In the genomic region with DNA sequence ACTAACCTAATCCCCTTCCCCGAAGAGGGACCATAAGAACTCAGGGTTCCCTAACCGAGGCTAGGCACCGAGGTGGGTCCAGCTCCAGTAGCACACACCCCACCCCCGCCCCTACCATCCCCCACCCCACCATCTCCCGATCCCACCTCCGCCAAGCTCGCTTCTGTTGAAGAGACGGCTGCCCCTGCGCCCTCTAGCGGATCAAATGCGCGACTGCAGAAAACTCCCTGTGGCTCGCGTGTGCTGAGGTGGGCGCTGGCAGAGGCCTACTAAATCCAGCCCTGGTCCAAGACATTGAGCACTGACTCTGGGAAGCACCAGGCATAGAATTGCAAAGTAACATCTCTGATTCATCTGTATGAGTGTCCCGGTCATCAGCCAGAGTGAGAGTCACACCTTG, we compare ENCODE assay signal across 8 mouse cellular contexts. TPM values are rescaled to one million over a fixed set of nuclear protein-coding genes. Genes with fewer than 3 reads are reported as not detected.
DNase-seq lines count a peak whose midpoint lies in the region; ATAC-seq and TF ChIP-seq lines count a peak whose summit lies in the region.

No protein-coding gene starts in this region.

- peak overlapping the region; percentile 98 for H3K27ac ChIP-seq in layer of hippocampus, adult 2 months
- no peak overlapping the region for H3K27ac ChIP-seq in bone marrow, adult 2 months (ENCODE audit: control insufficient read depth, insufficient read depth, low read depth, low read length, poor library complexity)
- H3K27ac ChIP-seq in embryonic facial prominence, embryonic 15.5 days (replicated peaks): no peak overlapping the region
- H3K27ac ChIP-seq in hindbrain, embryonic 11.5 days (ENCODE audit: low read depth, low read length): no peak overlapping the region
- H3K27ac ChIP-seq in liver, embryonic 14.5 days: no peak overlapping the region
- no peak overlapping the region for H3K27ac ChIP-seq in neural tube, embryonic 12.5 days

- H3K4me3 ChIP-seq in layer of hippocampus, adult 2 months: peak overlapping the region; percentile 74
- H3K4me3 ChIP-seq in bone marrow, adult 2 months (replicated peaks; ENCODE audit: control insufficient read depth, low read depth, low read length): no peak overlapping the region
- no peak overlapping the region for H3K4me3 ChIP-seq in embryonic facial prominence, embryonic 15.5 days (replicated peaks)
- H3K4me3 ChIP-seq in hindbrain, embryonic 11.5 days (ENCODE audit: low read depth, low read length): no peak overlapping the region
- no peak overlapping the region for H3K4me3 ChIP-seq in liver, embryonic 14.5 days (ENCODE audit: insufficient read depth in 1 of 2, low read depth in 2 of 2, low read length in 2 of 2)
- H3K4me3 ChIP-seq in neural tube, embryonic 12.5 days: no peak overlapping the region

- peak; percentile 81 for TF ChIP-seq CTCF in layer of hippocampus, adult 2 months (conservative IDR thresholded peaks at IDR 0.05)
- TF ChIP-seq CTCF in bone marrow, adult 2 months (IDR thresholded peaks at IDR 0.05; ENCODE audit: control insufficient read depth, insufficient read depth, low read length): peak; percentile 76
- TF ChIP-seq CTCF in liver, embryonic 14.5 days (IDR thresholded peaks at IDR 0.05; ENCODE audit: low read depth): peak; percentile 83

- TF ChIP-seq EP300 in liver, embryonic 14.5 days (IDR thresholded peaks at IDR 0.05; ENCODE audit: low read depth): no peak

- no peak for ATAC-seq in embryonic facial prominence, embryonic 15.5 days (ENCODE audit: insufficient number of reproducible peaks, low FRiP score, low TSS enrichment, low read depth)
- no peak for ATAC-seq in hindbrain, embryonic 11.5 days (ENCODE audit: low FRiP score)
- no peak for ATAC-seq in liver, embryonic 14.5 days (ENCODE audit: insufficient read depth)
- 0 out of 2 replicates have a peak, but pooled peaks have one; percentile 10 for ATAC-seq in neural tube, embryonic 12.5 days (ENCODE audit: low FRiP score, low read depth)

- peak overlapping the region; percentile 12; the same call in 1 of the 2 replicates for H3K4me2 ChIP-seq in embryonic facial prominence, embryonic 15.5 days (replicated peaks)
- no peak overlapping the region for H3K4me2 ChIP-seq in hindbrain, embryonic 11.5 days (replicated peaks; ENCODE audit: low read depth, low read length)
- H3K4me2 ChIP-seq in liver, embryonic 14.5 days (ENCODE audit: low read depth): no peak overlapping the region
- H3K4me2 ChIP-seq in neural tube, embryonic 12.5 days (replicated peaks): peak overlapping the region; percentile 36; the same call in 1 of the 2 replicates

- peaks cover 70% of the 10 kb centered on the region for H3K27me3 ChIP-seq in embryonic facial prominence, embryonic 15.5 days
- H3K27me3 ChIP-seq in hindbrain, embryonic 11.5 days (ENCODE audit: control insufficient read depth, insufficient read depth, low read length): peaks cover 48% of the 10 kb centered on the region
- H3K27me3 ChIP-seq in liver, embryonic 14.5 days (ENCODE audit: control insufficient read depth, insufficient read depth, low read length): peaks cover 47% of the 10 kb centered on the region
- peaks cover 49% of the 10 kb centered on the region for H3K27me3 ChIP-seq in neural tube, embryonic 12.5 days (replicated peaks)

- no peaks in the 10 kb centered on the region for H3K36me3 ChIP-seq in embryonic facial prominence, embryonic 15.5 days
- H3K36me3 ChIP-seq in hindbrain, embryonic 11.5 days (ENCODE audit: control insufficient read depth, insufficient read depth, low read length): no peaks in the 10 kb centered on the region
- no peaks in the 10 kb centered on the region for H3K36me3 ChIP-seq in liver, embryonic 14.5 days (replicated peaks; ENCODE audit: control insufficient read depth, insufficient read depth, low read depth)
- H3K36me3 ChIP-seq in neural tube, embryonic 12.5 days: no peaks in the 10 kb centered on the region

- WGBS in bone marrow, adult 2 months: 2% methylated on average over 16 of the region's 16 CpGs
- 4% methylated on average over 16 of the region's 16 CpGs for WGBS in embryonic facial prominence, embryonic 15.5 days
- 2% methylated on average over 16 of the region's 16 CpGs for WGBS in hindbrain, embryonic 11.5 days
- WGBS in liver, embryonic 14.5 days (ENCODE audit: insufficient replicate concordance): 1% methylated on average over 16 of the region's 16 CpGs
- WGBS in neural tube, embryonic 12.5 days: 3% methylated on average over 16 of the region's 16 CpGs

- no peak for TF ChIP-seq POLR2A in bone marrow, adult 2 months (IDR thresholded peaks at IDR 0.05; ENCODE audit: borderline replicate concordance, control insufficient read depth, low read depth, low read length)

- H3K9ac ChIP-seq in embryonic facial prominence, embryonic 15.5 days: no peak overlapping the region
- no peak overlapping the region for H3K9ac ChIP-seq in hindbrain, embryonic 11.5 days (ENCODE audit: low read depth, low read length)
- H3K9ac ChIP-seq in liver, embryonic 14.5 days (replicated peaks): no peak overlapping the region
- H3K9ac ChIP-seq in neural tube, embryonic 12.5 days: no peak overlapping the region

- DNase-seq in layer of hippocampus, adult 2 months (ENCODE audit: low spot score in 2 of 2): peak; percentile 72 to 80
- no peak for DNase-seq in layer of hippocampus, adult 9-10 months (ENCODE audit: low spot score)
- peak; percentile 89 for DNase-seq in hindbrain, embryonic 11.5 days (ENCODE audit: low spot score)
- DNase-seq in liver, embryonic 14.5 days (ENCODE audit: low read depth in 3 of 3, low spot score in 3 of 3): peak in 1 of 3 experiments; percentile 20
- peak; percentile 80 for DNase-seq in thymus, postnatal 14 days

- no peaks in the 10 kb centered on the region for H3K4me1 ChIP-seq in bone marrow, adult 2 months (ENCODE audit: control insufficient read depth, insufficient read depth, low read length)
- H3K4me1 ChIP-seq in embryonic facial prominence, embryonic 15.5 days: peaks cover 16% of the 10 kb centered on the region
- peaks cover 12% of the 10 kb centered on the region for H3K4me1 ChIP-seq in hindbrain, embryonic 11.5 days (replicated peaks; ENCODE audit: control insufficient read depth, insufficient read depth, low read length)
- no peaks in the 10 kb centered on the region for H3K4me1 ChIP-seq in liver, embryonic 14.5 days (replicated peaks; ENCODE audit: control insufficient read depth in 2 of 2, insufficient read depth in 2 of 2, low read length in 1 of 2)
- H3K4me1 ChIP-seq in neural tube, embryonic 12.5 days: peaks cover 17% of the 10 kb centered on the region

- H3K9me3 ChIP-seq in embryonic facial prominence, embryonic 15.5 days (replicated peaks): no peaks in the 10 kb centered on the region
- H3K9me3 ChIP-seq in hindbrain, embryonic 11.5 days (ENCODE audit: control insufficient read depth, low read length): no peaks in the 10 kb centered on the region
- H3K9me3 ChIP-seq in liver, embryonic 14.5 days (ENCODE audit: control insufficient read depth, low read length): no peaks in the 10 kb centered on the region
- H3K9me3 ChIP-seq in neural tube, embryonic 12.5 days: no peaks in the 10 kb centered on the region

RNA-seq across cellular contexts. Expression of a gene that starts 1.5 kb away (rescaled TPM):
- total RNA-seq in layer of hippocampus, adult 2 months (2021): 100 to 1,000 TPM; 202 to 204 TPM
- polyA plus RNA-seq in bone marrow, adult 2 months (2011; ENCODE audit: insufficient read depth, insufficient read length, low replicate concordance, missing spikeins): not detected in 2 replicates
- 0.09 and 0.21 TPM in 2 replicates for polyA plus RNA-seq in embryonic facial prominence, embryonic 15.5 days (2015; fragmentation: Nextera tagmentation; extraction: Ambion mirVana)
- polyA plus RNA-seq in hindbrain, embryonic 11.5 days (2014; fragmentation: Nextera tagmentation; extraction: Ambion mirVana): 0.60 and 0.85 TPM in 2 replicates
- polyA plus RNA-seq in liver, embryonic 14.5 days (2012; rRNA removed): not detected in 2 replicates
- 0.04 TPM in 1 of 2 replicates, not detected in the other for polyA plus RNA-seq in liver, embryonic 14.5 days (2014; fragmentation: Nextera tagmentation; extraction: Ambion mirVana)
- 1.9 and 2.0 TPM in 2 replicates for polyA plus RNA-seq in neural tube, embryonic 12.5 days (2016; fragmentation: Nextera tagmentation; extraction: Ambion mirVana)

RNA-seq across cellular contexts. Expression of a gene that starts 53.2 kb away (rescaled TPM):
- 1 to 10 TPM; 4.4 to 4.7 TPM for total RNA-seq in layer of hippocampus, adult 2 months (2021)
- polyA plus RNA-seq in bone marrow, adult 2 months (2011; ENCODE audit: insufficient read depth, insufficient read length, low replicate concordance, missing spikeins): 8.6 and 15.5 TPM in 2 replicates
- 21.3 and 22.8 TPM in 2 replicates for polyA plus RNA-seq in embryonic facial prominence, embryonic 15.5 days (2015; fragmentation: Nextera tagmentation; extraction: Ambion mirVana)
- 34.6 and 34.7 TPM in 2 replicates for polyA plus RNA-seq in hindbrain, embryonic 11.5 days (2014; fragmentation: Nextera tagmentation; extraction: Ambion mirVana)
- polyA plus RNA-seq in liver, embryonic 14.5 days (2012; rRNA removed): 3.4 and 3.7 TPM in 2 replicates
- polyA plus RNA-seq in liver, embryonic 14.5 days (2014; fragmentation: Nextera tagmentation; extraction: Ambion mirVana): 2.9 and 3.6 TPM in 2 replicates
- polyA plus RNA-seq in neural tube, embryonic 12.5 days (2016; fragmentation: Nextera tagmentation; extraction: Ambion mirVana): 65.3 and 72.9 TPM in 2 replicates

Comparison
In these comparisons a context has a peak if more than half of its experiments do, and no peak if none do; other contexts are left out.
1. H3K4me2 ChIP-seq: peak in embryonic facial prominence, embryonic 15.5 days (single experiment) and neural tube, embryonic 12.5 days (single experiment); none in hindbrain, embryonic 11.5 days (single experiment) and liver, embryonic 14.5 days (single experiment).
2. Peak in every context shown above with its lines, with median percentiles within 50 percentile points of each other: CTCF ChIP-seq.